Mouse (Mus musculus) embryonic fibroblast, embryonic 13.5 days (primary cell): ENCODE measurements around the gene Sbsn. TPM values are rescaled to one million over a fixed set of nuclear protein-coding genes. Genes with fewer than 3 reads are reported as not detected.

ENCODE experiments used
- H3K27ac ChIP-seq: 2 replicates; pipeline ENCODE4 v1.5.1; 2012; ENCODE audit warnings: low read length, control low read depth, inconsistent platforms; ENCODE audit not compliant: insufficient read depth
- H3K4me1 ChIP-seq: 2 replicates; pipeline ENCODE4 v1.6.1; 2011; ENCODE audit warnings: low read length; ENCODE audit not compliant: control insufficient read depth, insufficient read depth
- H3K4me3 ChIP-seq: 2 replicates; pipeline ENCODE4 v1.5.1; 2011; ENCODE audit warnings: mild to moderate bottlenecking, control low read depth, low read length; ENCODE audit not compliant: insufficient read depth
- CTCF ChIP-seq: IDR thresholded peaks from 2 replicates; pipeline ENCODE4 v1.5.1; 2011; ENCODE audit warnings: mild to moderate bottlenecking, control low read depth, low read length, moderate library complexity, borderline replicate concordance; ENCODE audit not compliant: insufficient read depth
- POLR2A ChIP-seq: IDR thresholded peaks from 2 replicates; pipeline ENCODE4 v1.6.1; 2011; ENCODE audit warnings: low read depth, mild to moderate bottlenecking, control low read depth, low read length, moderate library complexity
- polyA plus RNA-seq: library from polyadenylated mRNA; stranded (reverse); fragments of >200 nt; gene quantifications from 2 replicates; pipeline ENCODE4 v1.2.4, GENCODE M21; 2011; ENCODE audit warnings: low read depth; ENCODE audit not compliant: missing spikeins, insufficient read length

The Sbsn gene
- polyA plus RNA-seq, 1 experiment, result 4.4 TPM

GRCm38 (mm10) chr7:30757001-30757400 is 5.7 kb downstream of the Sbsn start:
- H3K4me1 ChIP-seq, result peaks cover 3% of the 10 kb centered on the region; the same call in 1 of the 2 replicates
- H3K4me3 ChIP-seq, result no peak overlapping the region
- H3K27ac ChIP-seq, result no peak overlapping the region
- TF ChIP-seq POLR2A (no peak), CTCF (no peak)

- Histone ChIP-seq H3K27ac (no peak overlapping the region), H3K4me3 (no peak overlapping the region), H3K4me1 (peaks cover 3% of the 10 kb centered on the region; the same call in 1 of the 2 replicates)
- TF ChIP-seq POLR2A, result no peak
- 0 out of 2 replicates have a peak, but pooled peaks have one; percentile 41 for TF ChIP-seq CTCF
Measured at GRCm38 (mm10) chr7:30758853-30759252, 7.6 kb downstream of the Sbsn start.

GRCm38 (mm10) chr7:30761769-30762352 is 10.6 kb downstream of the Sbsn start:
- TF ChIP-seq POLR2A (no peak), CTCF (no peak)
- Histone ChIP-seq H3K27ac (no peak overlapping the region), H3K4me1 (peaks cover 3% of the 10 kb centered on the region; the same call in 1 of the 2 replicates), H3K4me3 (no peak overlapping the region)

- H3K4me3 ChIP-seq, result no peak within 1 kb of the TSS
- H3K27ac ChIP-seq, result no peak within 1 kb of the TSS
- H3K4me1 ChIP-seq, result peaks cover 3% of the 10 kb centered on the region; the same call in 1 of the 2 replicates
- TF ChIP-seq POLR2A, result no peak
- no peak for TF ChIP-seq CTCF
Measured at GRCm38 (mm10) chr7:30763456-30763855, 12.2 kb downstream of the Sbsn start, which contains the start of gene Dmkn. Gene Dmkn (plus strand): TSS chr7:30763756.

GRCm38 (mm10) chr7:30765173-30765572 is 13.9 kb downstream of the Sbsn start:
- Histone ChIP-seq H3K27ac (no peak overlapping the region), H3K4me1 (no peaks in the 10 kb centered on the region), H3K4me3 (no peak overlapping the region)
- TF ChIP-seq CTCF (no peak), POLR2A (no peak)

GRCm38 (mm10) chr7:30766408-30766807 is 15.1 kb downstream of the Sbsn start:
- Histone ChIP-seq H3K27ac (no peak overlapping the region), H3K4me3 (no peak overlapping the region), H3K4me1 (no peaks in the 10 kb centered on the region)
- TF ChIP-seq CTCF (no peak), POLR2A (no peak)

- TF ChIP-seq POLR2A (no peak), CTCF (no peak)
- Histone ChIP-seq H3K27ac (no peak overlapping the region), H3K4me1 (no peaks in the 10 kb centered on the region), H3K4me3 (no peak overlapping the region)
Measured at GRCm38 (mm10) chr7:30769236-30769635, 18.0 kb downstream of the Sbsn start.

GRCm38 (mm10) chr7:30776104-30776503 is 24.8 kb downstream of the Sbsn start:
- Histone ChIP-seq H3K4me3 (no peak overlapping the region), H3K4me1 (no peaks in the 10 kb centered on the region), H3K27ac (no peak overlapping the region)
- TF ChIP-seq CTCF, result no peak
- TF ChIP-seq POLR2A, result no peak

- TF ChIP-seq POLR2A, result no peak
- TF ChIP-seq CTCF, result no peak
- Histone ChIP-seq H3K4me3 (no peak overlapping the region), H3K4me1 (no peaks in the 10 kb centered on the region), H3K27ac (no peak overlapping the region)
Measured at GRCm38 (mm10) chr7:30777081-30777579, 25.9 kb downstream of the Sbsn start.

GRCm38 (mm10) chr7:30777911-30778310 is 26.6 kb downstream of the Sbsn start:
- H3K27ac ChIP-seq, result no peak overlapping the region
- TF ChIP-seq CTCF (no peak), POLR2A (no peak)
- no peaks in the 10 kb centered on the region for H3K4me1 ChIP-seq
- no peak overlapping the region for H3K4me3 ChIP-seq
